Mouse (Mus musculus): ENCODE data around the gene Gnat1.

Gnat1 gene

DNA sequence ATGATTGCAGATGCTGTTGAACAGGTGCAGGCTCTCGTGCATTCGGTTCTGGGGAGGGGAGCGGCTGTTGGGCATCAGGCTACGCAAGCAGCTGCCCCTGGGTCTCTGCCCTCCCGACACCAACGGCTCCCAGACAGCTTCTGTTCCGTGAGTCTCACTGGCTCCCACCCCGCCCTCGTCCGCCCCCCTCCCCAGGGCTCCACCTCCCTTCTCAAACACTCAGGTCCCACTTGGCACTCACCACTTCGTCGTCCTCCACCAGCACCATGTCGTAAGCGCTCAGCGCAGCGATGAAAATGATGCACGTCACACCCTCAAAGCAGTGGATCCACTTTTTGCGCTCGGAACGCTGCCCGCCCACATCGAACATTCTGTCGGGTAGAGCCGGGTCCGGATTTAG, 3.2 kb downstream of the Gnat1 start:
- peak in 1 of 2 experiments; percentile 11 for DNase-seq (ENCODE audit: low read depth in 2 of 2, low spot score in 2 of 2)

DNA sequence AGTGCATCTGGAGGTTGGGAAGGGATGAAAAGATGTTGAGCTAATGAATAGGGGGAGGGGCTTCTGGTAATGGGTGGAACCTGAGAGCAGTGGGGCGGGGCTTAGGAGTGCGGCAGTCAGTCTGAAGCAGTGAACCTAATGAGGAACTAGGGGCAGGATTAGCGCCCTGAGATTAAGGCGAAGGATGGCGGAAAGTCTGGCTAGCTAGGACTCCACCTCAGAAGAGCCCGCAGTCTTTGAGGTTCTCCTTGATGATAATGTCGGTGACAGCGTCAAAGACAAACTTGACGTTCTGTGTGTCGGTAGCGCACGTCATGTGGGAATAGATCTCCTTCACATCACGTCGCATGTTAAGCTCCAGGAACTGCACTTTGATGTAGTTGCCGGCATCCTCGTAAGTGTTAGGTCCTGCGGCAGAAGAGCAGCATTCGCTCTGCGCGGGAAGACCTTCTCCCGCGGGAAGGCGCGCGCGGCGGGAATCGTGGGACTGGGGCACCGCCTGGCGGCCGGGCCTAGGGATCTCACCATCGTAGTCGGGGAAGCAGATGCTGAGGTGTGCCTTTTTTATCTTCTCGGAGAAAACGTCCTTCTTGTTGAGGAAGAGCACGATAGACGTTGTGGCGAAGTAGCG, 3.7 kb downstream of the Gnat1 start:
- peak; percentile 44 to 50 for DNase-seq (ENCODE audit: low read depth in 2 of 2, low spot score in 2 of 2)

DNA sequence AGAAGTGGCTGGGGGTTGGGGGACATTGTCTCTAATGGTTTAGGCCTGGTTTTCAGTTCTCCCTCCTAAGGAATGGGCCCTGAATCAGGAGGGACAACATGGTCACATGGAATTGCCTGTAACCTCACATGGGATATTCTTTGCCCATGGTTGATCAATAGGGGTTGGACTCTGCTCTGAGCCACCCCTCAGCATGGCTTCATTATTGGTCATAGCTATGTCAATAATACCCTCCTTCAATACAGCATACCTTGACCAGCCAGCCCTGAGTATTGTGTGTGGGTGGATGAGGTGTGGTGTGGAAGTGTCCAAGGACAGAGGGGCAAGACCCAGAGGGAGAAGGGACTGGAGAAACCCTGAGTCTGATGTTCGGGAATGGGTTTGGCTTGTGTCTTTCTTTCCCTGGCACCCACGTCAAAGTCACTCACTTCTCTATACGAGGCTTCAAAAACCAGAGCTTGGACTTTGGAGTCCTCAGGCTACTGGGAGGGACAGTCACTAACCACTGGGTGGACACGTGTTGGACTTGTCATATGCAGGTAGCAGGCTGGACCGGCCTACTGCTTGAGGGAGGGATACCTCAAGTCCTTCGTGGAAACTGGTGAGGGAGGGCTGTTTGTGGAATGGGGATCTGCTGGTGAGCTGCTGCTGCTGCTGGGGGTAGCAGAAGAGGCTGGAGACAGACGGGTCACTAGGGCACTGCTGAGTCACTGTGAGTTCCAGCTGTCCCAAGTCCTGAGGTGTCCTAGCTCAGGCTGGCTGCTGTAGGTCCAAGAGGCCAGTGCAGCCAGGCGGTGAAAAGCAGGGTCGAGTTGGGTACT, 4.7 kb downstream of the Gnat1 start:
- DNase-seq (ENCODE audit: low read depth in 2 of 2, low spot score in 2 of 2) = no peak

DNA sequence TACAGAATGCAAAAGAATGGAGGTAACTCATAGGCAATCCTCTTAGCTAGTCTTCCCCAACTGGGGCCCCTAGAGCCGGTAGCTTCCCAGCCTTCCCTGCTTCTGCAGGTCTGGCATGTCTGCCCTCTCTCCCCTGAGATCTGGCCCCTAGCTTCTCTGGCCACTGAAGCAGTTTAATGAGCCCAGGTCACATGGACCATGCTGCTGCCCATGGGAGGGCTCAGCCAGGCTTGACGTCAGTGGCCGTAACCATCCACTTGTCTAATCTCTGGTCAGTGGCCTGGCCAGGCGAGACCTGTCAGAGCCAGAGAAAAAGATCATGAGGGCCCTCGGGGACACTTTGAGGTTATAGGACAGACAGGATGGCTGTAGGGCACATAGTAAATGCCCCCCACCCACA, 9.3 kb downstream of the Gnat1 start:
- no peak for DNase-seq (ENCODE audit: low read depth in 2 of 2, low spot score in 2 of 2)

DNA sequence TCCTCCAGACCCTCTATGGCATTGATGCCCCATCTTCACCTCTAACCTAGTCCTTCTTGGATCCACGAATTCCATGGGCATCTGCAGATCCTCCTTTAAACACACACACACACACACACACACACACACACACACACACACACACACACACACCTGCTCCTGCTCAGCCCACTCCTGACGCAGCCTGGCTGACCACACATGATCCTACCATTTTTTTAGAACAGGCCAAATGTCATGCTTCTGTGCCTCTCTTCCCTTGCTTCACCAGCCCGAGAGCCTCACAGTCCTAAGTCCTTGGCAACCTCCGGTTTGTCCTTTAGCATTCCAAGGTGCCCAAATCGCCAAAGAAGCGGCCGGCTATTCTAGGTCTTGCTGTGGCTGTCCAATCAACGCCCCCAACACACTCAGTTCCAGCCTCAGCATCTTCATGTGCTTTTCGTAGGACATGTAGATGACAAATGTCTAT, 10.0 kb downstream of the Gnat1 start, which contains the start of gene Slc38a3:
Slc38a3 (minus strand) TSS at position 51 of the 466 bp plus-strand sequence.
- no peak for DNase-seq (ENCODE audit: low read depth in 2 of 2, low spot score in 2 of 2)

DNA sequence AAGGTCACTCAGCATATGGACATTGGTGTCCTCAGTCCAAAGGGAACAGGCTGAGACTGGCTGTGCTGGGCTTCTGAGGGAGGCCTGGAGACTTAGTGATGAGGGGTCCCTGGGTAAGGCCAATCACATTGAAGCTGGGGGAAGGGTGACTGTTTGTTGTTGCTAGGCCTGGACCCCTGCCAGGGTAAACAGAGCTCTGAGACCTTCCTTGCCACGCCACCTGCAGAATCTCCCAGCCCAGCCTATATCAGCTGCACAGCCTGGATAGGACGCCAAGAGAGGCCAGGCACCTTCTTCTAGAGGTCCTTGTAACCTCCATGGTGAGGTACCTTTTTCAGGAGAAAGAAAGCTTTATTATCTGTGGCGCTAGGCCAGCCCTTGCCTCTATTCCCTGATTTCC, 10.6 kb downstream of the Gnat1 start:
- DNase-seq (ENCODE audit: low read depth in 2 of 2, low spot score in 2 of 2) = no peak

DNA sequence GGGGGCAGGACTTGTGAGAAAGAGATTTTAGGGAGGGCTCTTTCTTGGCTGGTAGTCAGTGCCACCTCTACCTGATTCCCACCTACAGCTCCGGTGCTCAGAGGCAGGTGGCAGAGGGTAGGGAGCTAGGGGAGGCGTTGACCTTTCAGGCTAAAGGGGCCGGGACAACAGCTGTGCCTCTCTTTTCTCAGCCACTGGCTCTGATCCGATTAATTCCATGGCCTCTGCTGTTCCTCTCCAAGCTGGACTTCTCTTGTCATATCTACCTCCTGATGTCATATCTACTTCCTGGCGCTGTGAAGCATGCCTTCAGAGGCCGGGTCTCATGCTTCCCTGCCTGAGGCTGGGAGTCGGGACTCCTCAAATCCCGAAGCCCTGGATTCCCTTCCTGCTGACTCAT, 11.5 kb downstream of the Gnat1 start:
- DNase-seq (ENCODE audit: low read depth in 2 of 2, low spot score in 2 of 2) = no peak

DNA sequence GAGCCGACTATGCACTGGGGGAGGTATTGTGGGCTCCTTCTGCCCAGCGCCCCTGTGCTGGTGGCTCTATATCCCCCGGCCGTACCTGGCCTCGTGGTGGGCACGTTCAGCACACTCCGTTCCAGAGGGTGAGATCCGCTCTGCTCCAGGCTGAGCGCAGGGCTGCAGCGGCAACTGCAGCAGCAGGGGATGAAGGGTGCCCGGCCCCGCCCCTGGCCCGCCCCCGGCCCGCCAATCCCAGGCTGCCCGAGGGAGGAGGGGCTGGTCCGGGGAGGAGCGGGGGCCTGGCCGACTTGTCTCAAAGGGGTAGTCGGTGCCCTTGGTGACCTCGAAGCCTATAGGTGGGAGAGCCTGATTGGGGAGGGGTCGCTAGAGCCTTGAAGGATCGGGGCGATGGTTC, 12.3 kb downstream of the Gnat1 start:
- no peak for DNase-seq (ENCODE audit: low read depth in 2 of 2, low spot score in 2 of 2)

DNA sequence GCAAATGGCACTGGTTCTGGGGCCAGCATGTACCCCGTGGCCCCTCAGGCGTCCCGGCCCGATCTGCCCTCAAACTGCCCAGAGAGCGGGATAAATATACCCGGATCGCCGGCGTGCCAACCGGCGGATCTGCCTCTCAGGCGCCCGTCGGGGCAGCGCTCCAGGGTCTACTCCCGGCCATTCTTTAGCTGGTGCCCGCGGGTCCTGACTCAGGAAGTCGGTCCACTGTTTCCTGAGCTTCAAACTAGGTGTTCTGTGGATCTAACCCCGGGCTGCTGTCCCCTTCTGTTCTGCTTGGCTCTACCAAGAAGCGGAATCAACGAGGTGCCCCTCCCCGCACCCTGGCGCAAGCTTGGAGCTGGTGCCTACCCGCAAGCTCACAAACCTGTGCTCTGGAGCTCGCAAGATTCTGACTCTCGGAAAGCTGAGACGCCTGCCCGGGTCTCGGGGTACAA, 12.7 kb downstream of the Gnat1 start:
- DNase-seq (ENCODE audit: low read depth in 2 of 2, low spot score in 2 of 2) = no peak

DNA sequence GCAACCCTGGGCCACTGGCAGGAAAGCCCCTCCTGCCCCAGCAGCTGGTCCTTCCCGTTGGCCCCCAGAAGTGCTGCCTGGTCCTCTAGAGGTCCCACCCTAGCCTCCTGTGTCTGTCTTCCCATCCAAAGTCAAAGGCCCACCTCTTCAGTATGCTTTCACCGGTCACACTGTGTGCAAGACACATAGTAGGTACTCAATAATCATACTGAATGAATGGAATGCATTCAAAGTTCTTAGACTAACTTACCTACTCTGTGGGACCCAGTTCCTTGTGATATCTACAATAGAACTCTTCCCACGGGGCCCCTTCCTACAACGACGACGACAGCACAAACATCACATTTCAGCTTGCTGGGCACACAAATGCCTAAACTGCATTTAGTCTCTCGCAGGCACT, 14.2 kb downstream of the Gnat1 start:
- DNase-seq (ENCODE audit: low read depth in 2 of 2, low spot score in 2 of 2) = no peak

DNA sequence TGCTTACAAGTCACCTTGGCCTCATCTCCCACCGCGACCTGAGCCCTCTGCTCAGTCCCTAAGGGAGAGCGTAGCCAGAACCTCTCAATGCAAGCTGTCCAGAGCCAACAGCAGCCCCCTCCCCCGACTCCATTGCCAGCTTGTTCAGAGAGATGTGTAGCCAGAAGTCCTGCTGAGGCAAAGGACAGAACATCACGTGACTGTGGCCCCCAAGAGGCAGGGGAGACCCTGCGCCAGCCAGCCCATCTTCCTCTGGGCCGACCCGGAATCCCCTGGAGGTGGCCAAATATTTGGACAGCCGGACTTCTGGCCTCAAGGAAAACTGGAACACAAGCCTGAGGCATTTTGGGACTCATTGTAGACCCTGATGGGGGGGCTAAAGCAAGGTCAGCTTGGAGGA, 16.0 kb downstream of the Gnat1 start:
- no peak for DNase-seq (ENCODE audit: low read depth in 2 of 2, low spot score in 2 of 2)

DNA sequence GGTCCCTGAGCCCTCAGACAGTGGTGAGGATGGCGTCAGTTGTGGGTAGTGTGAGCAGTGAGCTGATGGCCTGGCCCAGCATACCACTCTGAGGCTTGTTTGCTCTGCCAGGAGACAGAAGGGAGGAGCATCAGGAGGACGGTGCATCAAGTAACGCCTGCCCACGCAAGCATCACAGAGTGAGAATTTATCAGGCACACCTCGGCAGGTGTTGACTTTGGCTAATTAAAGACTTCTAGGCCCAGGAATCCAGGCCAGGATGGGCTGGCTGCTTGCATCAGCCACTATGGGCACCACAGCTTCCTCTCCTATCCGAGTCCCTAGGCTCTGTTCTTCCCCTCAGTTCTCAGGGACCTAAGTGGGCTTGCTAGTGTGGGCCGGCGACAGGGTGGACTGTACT, 17.2 kb downstream of the Gnat1 start:
- no peak for DNase-seq (ENCODE audit: low read depth in 2 of 2, low spot score in 2 of 2)

DNA sequence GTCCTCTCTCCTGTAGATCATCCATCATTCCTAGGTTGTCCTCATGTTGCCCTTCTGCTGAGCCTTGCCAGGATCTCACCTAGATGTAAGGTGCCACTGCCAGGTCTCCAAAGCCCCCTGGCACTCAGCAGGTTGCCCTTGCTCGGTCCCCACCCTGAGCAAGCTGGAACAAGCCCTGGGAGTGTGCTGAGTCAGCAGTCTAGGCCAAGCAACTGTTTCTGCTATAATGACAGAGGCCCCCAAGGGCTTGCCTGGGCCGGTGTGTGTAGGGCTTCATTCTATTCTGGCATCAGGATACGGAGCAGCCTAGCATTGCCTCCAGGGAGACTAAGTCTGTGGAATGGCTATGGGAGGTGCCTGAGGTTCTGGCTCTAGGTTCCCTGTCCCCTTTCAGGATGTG, 18.7 kb downstream of the Gnat1 start:
- DNase-seq (ENCODE audit: low read depth in 2 of 2, low spot score in 2 of 2) = no peak

DNA sequence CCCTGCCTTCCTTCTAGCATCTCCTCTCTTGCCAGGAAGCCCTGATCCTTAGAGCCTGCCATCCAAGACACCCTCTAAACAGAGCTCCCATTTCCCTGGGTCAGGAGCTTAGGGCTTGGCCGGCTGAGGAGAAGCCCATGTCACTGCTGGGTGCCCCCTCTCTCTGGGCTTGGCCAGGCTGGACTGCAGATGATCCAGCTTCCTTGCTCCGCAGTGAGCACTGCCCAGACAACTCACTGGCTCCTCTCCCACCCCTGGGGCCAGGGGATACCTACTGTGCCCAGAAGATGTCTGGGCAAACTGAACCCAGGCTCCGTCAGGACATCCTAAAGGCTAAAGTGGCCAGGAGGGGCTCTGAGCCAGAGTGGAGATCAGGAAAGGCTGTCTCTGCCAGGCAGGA, 19.6 kb downstream of the Gnat1 start:
- no peak for DNase-seq (ENCODE audit: low read depth in 2 of 2, low spot score in 2 of 2)

DNA sequence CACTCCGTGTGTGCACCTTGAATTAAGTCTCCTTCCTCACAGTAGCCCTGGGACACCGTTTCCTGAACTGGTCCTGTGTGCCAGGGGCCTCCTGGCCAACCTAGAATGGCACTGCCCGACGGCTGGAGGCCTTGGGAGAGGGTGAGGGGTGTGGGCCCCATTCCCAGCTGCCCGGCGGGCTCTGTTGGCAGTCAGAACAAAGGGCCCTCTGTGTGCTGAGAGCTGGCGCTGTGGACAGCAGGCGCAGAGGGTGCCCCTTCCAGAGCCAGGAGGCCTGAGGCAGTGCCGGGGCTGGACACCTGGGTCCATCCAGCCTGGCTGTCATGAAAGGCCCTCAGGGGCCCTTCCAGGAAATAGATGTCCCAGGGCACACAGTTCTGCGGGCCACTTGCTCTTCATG, 20.0 kb downstream of the Gnat1 start:
- DNase-seq (ENCODE audit: low read depth in 2 of 2, low spot score in 2 of 2) = no peak

DNA sequence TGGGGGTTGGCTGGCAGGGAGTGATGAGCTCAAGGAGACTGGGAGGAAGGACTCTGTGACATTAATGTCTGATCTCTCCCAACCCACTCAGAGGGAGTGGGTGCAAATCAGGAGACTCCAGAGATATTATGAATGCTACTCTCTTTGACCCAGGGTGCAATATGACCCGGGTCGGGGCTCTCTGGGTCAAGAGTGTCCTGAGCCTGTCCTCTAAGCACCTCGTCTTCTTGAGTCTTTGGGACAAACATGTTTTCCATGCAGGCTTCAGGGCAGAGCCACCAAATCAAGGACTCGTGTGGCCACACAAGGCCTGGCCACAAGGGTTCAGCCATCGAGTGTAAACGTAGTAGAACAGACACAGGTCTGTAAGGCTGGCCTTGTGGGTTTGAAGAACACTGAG, 21.4 kb downstream of the Gnat1 start:
- no peak for DNase-seq (ENCODE audit: low read depth in 2 of 2, low spot score in 2 of 2)

DNA sequence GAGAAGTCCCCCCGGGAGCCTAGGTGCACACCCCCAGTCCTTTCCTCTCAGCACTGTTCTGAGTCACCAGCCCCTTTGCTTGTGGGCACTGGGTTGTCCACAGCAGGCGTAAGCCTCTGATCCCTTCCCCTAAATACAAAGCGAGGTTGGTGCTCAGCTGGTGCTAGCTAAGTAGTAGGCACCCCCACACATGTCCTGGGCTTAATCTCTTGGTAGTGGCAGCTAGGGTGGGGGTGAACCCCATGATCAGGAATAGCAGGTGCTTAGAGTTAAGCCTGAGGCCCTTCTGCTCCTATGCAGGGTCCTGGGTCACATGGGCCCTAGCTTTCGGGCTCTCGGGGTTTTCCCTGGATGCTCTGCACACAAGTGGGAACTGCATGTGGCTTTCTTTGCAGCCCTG, 22.4 kb downstream of the Gnat1 start:
- DNase-seq (ENCODE audit: low read depth in 2 of 2, low spot score in 2 of 2) = no peak

DNA sequence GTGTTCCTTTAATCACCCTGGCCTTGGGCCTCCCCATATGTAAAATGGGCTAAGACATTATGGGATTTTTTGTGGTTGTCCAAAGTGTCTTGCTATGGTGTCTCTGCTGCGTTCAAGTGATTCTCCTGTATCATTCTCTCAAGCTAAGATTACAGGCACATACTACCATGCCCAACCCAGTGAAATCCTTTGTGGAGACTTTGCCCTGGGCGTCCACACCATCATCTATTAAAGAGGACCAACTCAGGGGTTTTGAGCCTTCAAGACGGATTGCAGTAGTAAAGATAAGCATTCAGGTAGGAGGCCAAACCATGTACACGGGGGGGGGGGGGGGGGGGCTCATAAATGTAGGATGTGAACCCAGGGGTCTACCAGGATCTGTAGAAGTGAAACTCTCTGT, 24.9 kb downstream of the Gnat1 start:
- no peak for DNase-seq (ENCODE audit: low read depth in 2 of 2, low spot score in 2 of 2)

DNA sequence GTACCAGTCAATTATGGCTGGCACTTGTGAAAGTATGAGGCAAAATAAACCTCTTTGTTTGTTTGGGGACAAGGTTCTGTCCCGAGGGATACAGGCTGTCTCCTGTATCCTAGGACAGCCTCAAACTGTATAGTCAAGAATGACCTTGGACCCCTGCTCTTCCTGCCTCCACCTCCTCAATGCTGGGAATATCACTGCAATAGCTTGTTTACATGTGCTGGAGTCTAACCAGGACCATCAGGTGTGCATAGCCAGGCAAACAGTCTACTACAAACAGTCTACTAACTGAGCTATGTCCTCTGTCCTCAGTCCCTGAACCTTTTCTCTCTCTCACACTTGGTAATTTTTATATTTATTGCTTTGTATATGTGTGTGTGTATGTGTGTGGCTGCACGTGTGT, 26.0 kb downstream of the Gnat1 start:
- DNase-seq (ENCODE audit: low read depth in 2 of 2, low spot score in 2 of 2) = no peak

DNA sequence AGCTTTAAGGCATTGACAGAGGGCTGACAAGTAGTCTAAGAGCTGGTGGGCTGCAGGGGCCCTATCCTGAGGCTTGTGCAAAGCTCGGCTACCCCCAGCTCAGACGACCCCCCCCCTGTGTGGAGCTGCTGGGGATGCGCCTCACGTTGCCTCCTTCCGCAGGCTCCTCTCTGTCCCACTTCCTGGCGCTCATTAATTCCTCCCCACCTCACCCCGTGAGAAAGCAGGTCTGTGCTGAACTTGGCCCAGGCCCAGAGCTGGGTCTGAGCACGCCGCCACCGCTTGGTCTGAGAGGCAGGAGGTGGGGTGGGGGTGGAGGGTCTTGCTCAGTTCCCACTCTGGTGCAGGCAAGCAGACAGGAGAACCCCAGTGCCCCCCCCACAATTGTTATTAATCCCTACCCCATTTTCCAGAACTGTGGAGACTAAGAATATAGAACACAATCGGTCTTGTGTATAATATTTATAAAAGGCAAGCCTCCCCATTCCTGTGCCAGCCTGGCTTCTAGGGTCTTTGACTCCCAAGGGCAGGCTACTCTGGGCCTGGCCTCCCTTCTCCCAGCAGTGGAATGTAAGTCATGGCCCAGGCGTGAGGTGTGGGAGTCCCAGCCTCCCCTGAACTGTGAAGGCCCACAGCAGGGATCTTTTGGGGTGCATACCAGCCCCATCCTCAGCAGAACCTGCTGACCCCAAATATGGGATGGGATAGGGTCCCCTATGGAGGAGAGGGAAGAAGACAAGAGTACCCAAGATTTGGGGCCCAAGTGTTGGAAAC, 28.6 kb downstream of the Gnat1 start:
- DNase-seq (ENCODE audit: low read depth in 2 of 2, low spot score in 2 of 2) = no peak

DNA sequence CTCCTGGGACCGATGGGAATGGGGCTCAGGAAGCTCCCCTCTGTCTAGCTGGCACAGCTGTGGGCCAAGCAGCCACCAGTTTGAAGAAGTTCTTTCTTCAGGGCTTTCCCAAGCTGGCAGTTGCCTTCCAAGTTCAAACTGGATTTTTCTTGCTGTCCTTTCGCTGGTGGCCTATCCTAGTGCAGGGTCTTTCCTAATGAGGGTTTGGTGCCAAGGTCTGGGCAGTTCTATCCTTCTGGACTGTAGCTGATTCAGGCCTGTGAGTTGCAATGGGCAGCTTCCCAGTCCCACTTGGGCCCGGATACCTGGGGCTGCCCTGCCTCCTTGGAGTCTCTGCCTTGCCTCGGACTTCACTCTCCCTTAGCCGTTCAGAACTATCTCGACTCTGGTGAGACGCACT, 29.3 kb downstream of the Gnat1 start:
- no peak for DNase-seq (ENCODE audit: low read depth in 2 of 2, low spot score in 2 of 2)

DNA sequence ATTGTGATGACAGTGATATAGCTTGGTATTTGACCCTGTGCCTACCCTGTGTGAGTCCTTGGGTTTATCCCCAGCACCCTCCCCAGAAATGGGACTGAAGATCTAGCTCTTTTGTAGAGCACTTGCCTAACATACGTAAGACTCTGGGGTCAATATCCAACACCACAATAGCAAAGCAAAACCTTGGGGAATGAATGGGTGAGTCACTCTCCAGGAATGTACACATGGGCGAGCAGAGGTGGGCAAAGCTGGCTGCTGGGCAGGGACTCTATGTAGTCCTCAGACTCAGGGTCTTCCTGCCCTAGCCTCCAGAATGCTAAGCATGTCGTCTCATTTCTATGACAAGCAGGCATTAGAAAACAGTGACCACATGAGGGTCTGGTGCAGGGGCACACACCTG, 30.7 kb downstream of the Gnat1 start:
- DNase-seq (ENCODE audit: low read depth in 2 of 2, low spot score in 2 of 2) = no peak
